Mouse (Mus musculus) cortical plate, adult 2 months (tissue): ENCODE data around the gene Cd44. TPM values are rescaled to one million over a fixed set of nuclear protein-coding genes. Genes with fewer than 3 reads are reported as not detected.

Experiments
- H3K27ac ChIP-seq: fragments of 200-500 bp; 2 replicates; pipeline ENCODE4 v1.5.1; 2012; ENCODE audit warnings: low read length, control low read depth, inconsistent platforms; ENCODE audit not compliant: insufficient read depth
- H3K4me1 ChIP-seq: fragments of 200-500 bp; 2 replicates; pipeline ENCODE4 v1.6.1; 2011; ENCODE audit warnings: low read length; ENCODE audit not compliant: control insufficient read depth, insufficient read depth
- H3K4me3 ChIP-seq: fragments of 200-500 bp; 2 replicates; pipeline ENCODE4 v1.5.1; 2011; ENCODE audit warnings: mild to moderate bottlenecking, low read length, control low read depth; ENCODE audit not compliant: insufficient read depth
- CTCF ChIP-seq: fragments of 200-500 bp; IDR thresholded peaks from 2 replicates; pipeline ENCODE4 v1.5.1; 2011; ENCODE audit warnings: mild to moderate bottlenecking, control low read depth, low read length; ENCODE audit not compliant: insufficient read depth; ENCODE audit errors: extremely low read depth
- POLR2A ChIP-seq: fragments of 200-500 bp; IDR thresholded peaks from 2 replicates; pipeline ENCODE4 v1.6.1; 2011; ENCODE audit warnings: mild to moderate bottlenecking, low read length, control low read depth; ENCODE audit not compliant: insufficient read depth; ENCODE audit errors: extremely low read depth
- polyA plus RNA-seq: library from polyadenylated mRNA; depleted of rRNA; stranded (reverse); fragments of >200 nt; gene quantifications from 2 replicates; pipeline ENCODE4 v1.2.3, GENCODE M21; 2012; rRNA removed

Gene Cd44
- polyA plus RNA-seq = 1.7 and 2.3 TPM in 2 replicates

- H3K27ac ChIP-seq = no peak within 1 kb of the TSS
- peak within 1 kb of the TSS; percentile 44 for H3K4me3 ChIP-seq
- no peaks in the 10 kb centered on the region for H3K4me1 ChIP-seq
- TF ChIP-seq POLR2A (no peak), CTCF (no peak)
Observed at GRCm38 (mm10) chr2:102900875-102901827, at the start of gene Cd44. Gene Cd44 (minus strand): TSS chr2:102901665.

GRCm38 (mm10) chr2:102948481-102948857, 47.0 kb upstream of the Cd44 start:
- Histone ChIP-seq H3K27ac (no peak overlapping the region), H3K4me1 (peaks cover 5% of the 10 kb centered on the region; the same call in 1 of the 2 replicates)
- TF ChIP-seq POLR2A (no peak), CTCF (no peak)

DNA sequence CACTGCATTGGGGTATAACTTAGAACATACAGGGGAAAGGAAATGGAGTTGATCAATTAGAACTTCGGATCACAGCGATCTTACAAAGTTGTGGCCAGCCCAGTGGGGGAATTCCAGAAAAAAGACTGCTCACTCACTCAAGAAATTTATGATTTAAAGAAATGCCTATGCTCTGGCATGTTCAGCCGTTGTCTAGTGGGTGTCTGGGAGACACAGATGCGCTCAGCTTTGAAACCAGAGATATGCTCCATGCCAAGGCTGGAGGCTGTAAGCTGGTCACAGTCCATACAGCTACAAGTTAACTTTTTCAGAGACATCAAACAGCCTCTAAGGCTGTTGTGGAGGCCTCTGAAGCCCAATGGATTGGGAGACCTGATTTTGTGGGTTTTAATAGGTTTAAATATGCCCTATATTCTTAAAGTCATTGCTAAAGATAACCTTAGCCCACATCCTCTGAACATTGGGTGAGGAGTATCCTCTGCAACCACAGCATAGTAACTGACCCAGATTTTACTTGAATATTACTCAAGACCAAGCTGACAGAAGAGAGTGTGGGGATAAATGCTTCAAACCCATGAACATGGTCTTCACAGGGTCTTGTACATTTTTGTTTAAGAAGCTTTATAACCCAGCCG, 46.5 kb upstream of the Cd44 start:
- no peak for TF ChIP-seq CTCF
- no peak for TF ChIP-seq POLR2A
- Histone ChIP-seq H3K27ac (no peak overlapping the region), H3K4me3 (no peak overlapping the region), H3K4me1 (peaks cover 5% of the 10 kb centered on the region; the same call in 1 of the 2 replicates)

More at GRCm38 (mm10) chr2:102948481-102948857, 47.0 kb upstream of the Cd44 start:
- H3K4me3 ChIP-seq = no peak overlapping the region

DNA sequence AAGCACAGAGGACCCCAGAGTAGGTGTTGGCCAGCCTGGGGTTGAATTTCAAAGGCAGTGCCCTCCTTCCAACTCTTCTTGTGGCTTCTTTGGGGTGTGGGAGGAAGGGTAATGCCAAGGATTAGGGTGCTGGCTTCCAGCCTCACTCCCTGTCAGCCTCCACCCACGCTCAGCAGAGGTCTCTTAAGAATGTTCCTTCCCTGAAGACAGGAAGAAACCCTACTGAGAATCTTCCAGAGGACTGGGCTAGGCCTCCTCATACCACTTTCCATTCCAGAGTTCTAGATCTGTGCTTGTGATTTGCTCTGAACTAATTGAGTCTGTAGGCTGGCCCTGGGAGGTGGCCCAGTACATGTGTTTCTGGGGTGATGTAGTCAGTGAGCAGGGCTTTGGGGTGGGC, 43.6 kb upstream of the Cd44 start:
- Histone ChIP-seq H3K27ac (no peak overlapping the region), H3K4me3 (no peak overlapping the region), H3K4me1 (peaks cover 6% of the 10 kb centered on the region; the same call in 1 of the 2 replicates)
- no peak for TF ChIP-seq POLR2A
- TF ChIP-seq CTCF = no peak

- TF ChIP-seq POLR2A (no peak), CTCF (no peak)
- Histone ChIP-seq H3K4me1 (peaks cover 6% of the 10 kb centered on the region; the same call in 1 of the 2 replicates), H3K27ac (no peak overlapping the region), H3K4me3 (no peak overlapping the region)
Observed at GRCm38 (mm10) chr2:102944415-102945012, 43.0 kb upstream of the Cd44 start.

GRCm38 (mm10) chr2:102943983-102944382, 42.5 kb upstream of the Cd44 start:
- TF ChIP-seq POLR2A (no peak), CTCF (no peak)
- Histone ChIP-seq H3K4me1 (peaks cover 6% of the 10 kb centered on the region; the same call in 1 of the 2 replicates), H3K4me3 (no peak overlapping the region), H3K27ac (peak overlapping the region; percentile 64; the same call in 1 of the 2 replicates)

DNA sequence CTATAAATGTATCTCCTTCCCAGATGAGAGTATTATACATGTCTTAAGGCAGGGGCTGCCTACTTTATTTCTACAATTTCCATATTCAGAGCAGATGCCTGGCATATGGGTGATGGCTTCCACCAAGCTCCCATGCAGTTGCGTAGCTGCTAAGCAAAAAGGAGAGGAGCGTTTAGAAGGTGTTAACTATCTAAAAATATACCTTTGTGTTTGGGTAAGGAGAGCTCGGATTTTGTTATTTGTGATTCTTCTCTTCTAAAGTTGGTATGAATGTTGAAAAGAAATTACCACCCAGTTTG, 41.3 kb upstream of the Cd44 start:
- no peak overlapping the region for H3K4me3 ChIP-seq
- H3K4me1 ChIP-seq = peaks cover 6% of the 10 kb centered on the region; the same call in 1 of the 2 replicates
- TF ChIP-seq CTCF = no peak
- no peak for TF ChIP-seq POLR2A
- no peak overlapping the region for H3K27ac ChIP-seq

- TF ChIP-seq POLR2A (no peak), CTCF (no peak)
- peaks cover 6% of the 10 kb centered on the region; the same call in 1 of the 2 replicates for H3K4me1 ChIP-seq
- H3K4me3 ChIP-seq = no peak overlapping the region
- H3K27ac ChIP-seq = no peak overlapping the region
Observed at GRCm38 (mm10) chr2:102941937-102942781, 40.7 kb upstream of the Cd44 start.

DNA sequence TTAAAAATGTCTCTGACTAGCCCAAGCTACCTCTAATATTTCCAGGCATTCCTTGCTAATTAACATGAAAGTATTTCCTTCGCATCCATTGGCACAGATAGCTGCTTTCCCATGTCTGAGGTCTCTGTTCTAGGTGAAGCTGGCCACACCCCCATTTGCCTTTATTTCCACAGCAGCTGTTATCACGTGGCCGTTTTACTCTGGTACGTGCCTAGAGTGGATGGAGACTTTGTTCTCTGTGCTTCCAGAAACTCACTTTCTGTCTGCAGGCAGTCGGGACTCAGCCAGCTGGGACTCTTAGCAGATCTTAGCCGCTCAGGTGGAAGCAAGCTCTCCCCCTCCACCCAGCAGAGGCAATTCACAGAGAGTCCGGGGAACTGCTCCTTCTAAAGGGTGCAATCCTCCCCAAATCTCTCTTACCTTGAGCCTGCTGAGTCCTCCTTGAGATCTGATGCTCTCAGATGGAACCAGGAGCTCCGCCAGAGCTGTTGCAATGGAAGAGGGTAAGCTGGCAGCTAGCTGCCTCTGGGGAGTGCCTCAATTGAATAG, 39.4 kb upstream of the Cd44 start:
- no peak for TF ChIP-seq CTCF
- no peak for TF ChIP-seq POLR2A
- H3K4me1 ChIP-seq = peaks cover 6% of the 10 kb centered on the region; the same call in 1 of the 2 replicates
- H3K27ac ChIP-seq = no peak overlapping the region
- no peak overlapping the region for H3K4me3 ChIP-seq
